Mouse (Mus musculus) urinary bladder, postnatal 4 days (tissue): Measurements from ENCODE around the gene Atg13.

ENCODE experiments used
- DNase-seq, 2 experiments: peaks; one replicate each; pipeline ENCODE4 v3.0.0; 2021 to 2022; ENCODE audit warnings: low spot score in 2 of 2

Atg13 gene

GRCm38 (mm10) chr2:91695436-91696224 is 14.7 kb downstream of the Atg13 start:
- no peak for DNase-seq

- peak in 1 of 2 experiments; percentile 40 for DNase-seq
Measured at GRCm38 (mm10) chr2:91689452-91689851, 20.9 kb downstream of the Atg13 start.

DNA sequence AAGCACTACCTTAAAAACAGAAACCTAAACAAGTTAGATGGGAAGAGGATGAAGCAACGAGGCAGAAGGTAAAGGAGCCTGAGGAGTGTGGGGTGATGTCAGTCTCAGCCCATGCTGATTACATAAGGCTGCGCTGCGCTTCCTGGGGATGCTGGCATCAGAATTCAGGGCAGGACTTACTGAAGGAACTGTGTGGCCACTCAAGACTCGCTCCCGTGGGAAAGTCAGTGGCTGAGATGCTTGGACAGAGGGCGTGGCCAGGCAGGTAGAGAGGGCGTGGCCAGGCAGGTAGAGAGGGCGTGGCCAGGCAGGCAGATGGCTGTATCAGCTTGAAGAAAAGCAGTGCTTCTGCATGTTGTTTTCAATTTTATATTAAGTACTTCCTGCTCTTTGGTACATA is 26.5 kb downstream of the Atg13 start:
- no peak for DNase-seq

- DNase-seq, result no peak
Measured at GRCm38 (mm10) chr2:91682850-91683249, 27.5 kb downstream of the Atg13 start.

- DNase-seq, result no peak
Measured at GRCm38 (mm10) chr2:91676961-91677360, 33.4 kb downstream of the Atg13 start.

GRCm38 (mm10) chr2:91676420-91676819 is 34.0 kb downstream of the Atg13 start:
- DNase-seq, result no peak

- no peak for DNase-seq
Measured at GRCm38 (mm10) chr2:91674895-91675294, 35.5 kb downstream of the Atg13 start.

DNA sequence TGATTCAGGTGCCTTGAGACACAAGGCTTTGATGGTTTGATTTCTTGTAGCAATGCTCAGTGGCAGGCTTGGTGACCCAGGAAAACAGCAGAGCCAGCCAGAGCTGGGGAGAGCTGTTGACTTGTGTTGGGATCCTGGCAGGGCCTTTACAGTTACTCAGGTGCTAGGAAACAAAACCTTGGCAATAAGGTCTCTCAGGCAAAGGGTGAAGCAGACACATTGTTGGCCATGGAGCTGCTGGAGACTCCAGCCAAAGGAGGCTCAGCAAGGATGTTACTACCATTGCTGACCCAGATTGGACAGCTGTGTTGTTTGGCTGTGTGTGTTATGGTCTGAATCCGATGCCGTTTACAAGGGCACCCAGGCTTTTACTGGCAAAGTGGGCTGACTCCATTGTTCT is 36.8 kb downstream of the Atg13 start:
- DNase-seq, result no peak

- DNase-seq, result no peak
Measured at GRCm38 (mm10) chr2:91670038-91670437, 40.3 kb downstream of the Atg13 start.

- DNase-seq, result no peak
Measured at GRCm38 (mm10) chr2:91669326-91669725, 41.0 kb downstream of the Atg13 start.

DNA sequence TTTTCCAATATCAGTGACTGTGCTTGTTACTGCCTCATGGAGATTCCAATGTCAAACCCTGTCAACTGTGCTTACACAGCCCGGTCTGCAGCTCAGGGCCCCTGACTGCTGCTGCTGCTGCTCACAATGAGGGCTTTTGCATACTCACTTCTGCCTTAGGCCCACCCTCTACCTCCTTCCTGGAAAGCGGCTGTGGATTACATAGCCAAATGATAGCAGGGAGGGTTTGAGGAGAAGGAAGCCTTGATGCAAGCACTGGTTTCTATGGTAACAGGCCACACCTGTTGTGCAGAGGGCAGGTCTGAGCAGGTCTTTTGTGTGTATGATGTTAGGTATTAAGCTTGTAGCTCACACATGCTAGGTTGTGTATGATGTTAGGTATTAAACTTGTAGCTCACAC is 42.6 kb downstream of the Atg13 start:
- no peak for DNase-seq

GRCm38 (mm10) chr2:91666386-91666910 is 43.9 kb downstream of the Atg13 start:
- DNase-seq, result no peak

GRCm38 (mm10) chr2:91664780-91665179 is 45.6 kb downstream of the Atg13 start:
- DNase-seq, result no peak

DNA sequence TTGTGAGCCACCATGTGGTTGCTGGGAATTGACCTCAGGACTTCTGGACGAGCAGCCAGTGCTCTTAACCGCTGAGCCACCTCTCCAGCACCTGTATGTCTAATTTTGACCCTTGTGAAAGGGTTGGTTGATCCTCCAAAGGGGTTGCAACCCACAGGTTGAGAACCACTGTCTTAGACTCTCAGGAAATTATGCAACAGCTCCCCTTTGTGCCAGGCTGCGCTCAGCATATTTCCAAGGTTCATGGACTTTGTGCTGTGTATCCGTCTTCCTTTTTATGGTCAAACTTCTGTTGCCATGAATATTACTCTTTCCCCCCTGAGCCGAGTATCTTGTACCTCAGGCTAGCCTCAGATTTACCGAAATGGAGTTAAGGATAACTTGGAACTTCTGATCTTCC is 49.4 kb downstream of the Atg13 start:
- DNase-seq, result no peak

GRCm38 (mm10) chr2:91659657-91660056 is 50.7 kb downstream of the Atg13 start:
- no peak for DNase-seq

DNA sequence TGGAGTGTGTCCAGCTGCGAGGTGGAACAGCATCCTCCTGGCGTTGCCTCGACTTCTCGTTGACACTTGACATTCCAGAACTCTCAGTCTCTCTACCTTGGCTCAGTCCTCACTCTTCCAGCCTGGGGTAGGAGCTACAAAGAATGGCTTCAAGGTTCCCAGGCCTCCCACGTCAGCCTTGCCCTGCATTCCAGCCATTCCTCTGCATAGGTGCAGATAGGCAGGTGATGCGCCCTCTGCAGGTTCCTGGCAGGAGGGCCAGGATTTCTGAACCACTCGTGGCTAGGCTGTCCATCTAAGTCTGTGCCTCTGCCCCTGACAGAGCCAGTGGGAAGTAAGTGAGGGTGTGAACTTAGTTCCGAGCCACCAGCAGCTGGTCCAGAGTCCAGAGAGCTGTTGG is 53.6 kb downstream of the Atg13 start:
- no peak for DNase-seq

GRCm38 (mm10) chr2:91655827-91656226 is 54.5 kb downstream of the Atg13 start:
- no peak for DNase-seq

GRCm38 (mm10) chr2:91655388-91655787 is 55.0 kb downstream of the Atg13 start:
- DNase-seq, result no peak

- DNase-seq, result no peak
Measured at GRCm38 (mm10) chr2:91652863-91653262, 57.5 kb downstream of the Atg13 start.

DNA sequence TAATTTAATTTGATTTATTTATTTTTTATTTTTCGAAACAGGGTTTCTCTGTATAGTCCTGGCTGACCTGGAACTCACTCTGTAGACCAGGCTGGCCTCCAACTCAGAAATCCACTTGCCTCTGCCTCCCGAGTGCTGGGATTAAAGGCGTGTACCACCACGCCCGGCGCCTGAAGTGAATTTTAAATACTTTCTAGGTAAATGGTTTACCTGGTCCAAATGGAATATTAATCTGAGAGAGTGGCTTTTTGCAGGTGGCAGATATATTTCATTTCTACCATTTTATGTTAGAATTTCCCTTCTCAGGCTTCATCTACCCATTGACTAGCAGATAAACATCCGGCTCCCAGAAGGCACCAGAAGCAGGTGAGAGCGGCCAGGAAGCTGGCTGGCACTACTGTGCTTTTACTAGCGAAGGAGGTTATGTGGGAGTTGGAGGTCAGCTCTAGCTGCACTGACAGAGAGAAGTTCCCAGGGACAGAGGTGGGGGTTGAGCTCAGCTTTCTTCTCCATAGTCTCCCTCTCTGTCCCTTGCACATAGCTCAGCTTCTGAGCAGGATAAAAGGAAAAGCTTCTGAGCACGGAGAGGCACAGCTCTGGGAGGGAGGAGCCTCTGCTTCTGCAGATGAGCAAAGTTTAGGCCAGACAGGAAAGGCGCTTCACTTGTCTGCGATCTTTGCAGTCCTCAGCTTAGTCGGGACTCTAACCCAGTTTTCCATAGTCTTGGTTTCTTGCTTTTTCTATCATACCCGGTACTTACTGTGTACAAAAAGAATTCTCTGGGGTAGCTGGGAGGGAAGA is 58.7 kb downstream of the Atg13 start:
- no peak for DNase-seq

DNA sequence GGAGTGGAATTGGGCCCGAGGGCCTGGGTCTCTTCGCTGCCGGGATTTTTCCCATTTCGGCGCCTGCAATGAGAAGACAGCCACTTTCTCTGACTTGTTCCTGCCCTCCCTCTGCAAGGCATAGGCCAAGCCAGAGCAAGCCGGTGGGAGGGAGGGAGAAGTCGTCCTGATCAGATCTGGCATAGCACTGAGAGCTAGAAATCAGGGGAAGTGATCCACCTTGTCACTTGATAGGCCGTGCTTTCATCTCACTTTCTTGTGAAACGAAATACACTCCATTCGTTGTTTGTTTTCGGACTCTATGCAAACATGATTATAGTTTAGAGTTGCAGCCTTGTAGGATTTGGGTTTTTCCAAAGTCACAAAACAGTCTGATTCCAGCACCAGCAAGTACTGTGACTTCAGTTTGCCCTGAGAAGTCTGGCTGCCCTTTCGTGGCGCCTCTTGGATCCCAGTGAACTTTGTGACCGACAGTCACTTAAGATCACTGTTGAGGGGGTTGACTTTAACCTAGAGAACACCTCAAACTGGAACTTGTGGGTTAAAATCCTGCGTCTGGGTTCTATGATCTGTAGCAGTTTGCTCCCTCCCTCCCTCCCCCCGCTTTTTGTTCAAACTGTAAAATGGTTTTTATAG is 59.9 kb downstream of the Atg13 start:
- no peak for DNase-seq
